Mouse (Mus musculus) ES-E14 (cell line): ENCODE results near the gene Zbtb18. TPM values are rescaled to one million over a fixed set of nuclear protein-coding genes. Genes with fewer than 3 reads are reported as not detected.

Experiments
- DNase-seq: peaks from one replicate; pipeline ENCODE4 v3.0.0-alpha.2; 2013; ENCODE audit warnings: low read depth, low spot score
- H3K27ac ChIP-seq: 2 replicates; pipeline ENCODE4 v1.5.1; 2012; ENCODE audit warnings: low read depth, mild to moderate bottlenecking, low read length, moderate library complexity, mixed read lengths; ENCODE audit not compliant: poor library complexity, insufficient read depth, severe bottlenecking
- H3K36me3 ChIP-seq: 2 replicates; pipeline ENCODE4 v1.6.1; 2012; ENCODE audit warnings: mild to moderate bottlenecking, low read length, moderate library complexity, mixed read lengths; ENCODE audit not compliant: control insufficient read depth, poor library complexity, insufficient read depth, severe bottlenecking
- H3K4me1 ChIP-seq, 2 experiments: fragments of 150-350 bp in 1 of 2; sonication (generic) in 1 of 2; 2 replicates each; pipeline ENCODE4 v1.6.1; 2012; ENCODE audit warnings: low read length in 2 of 2, mild to moderate bottlenecking in 1 of 2, mixed read lengths in 1 of 2; ENCODE audit not compliant: control insufficient read depth in 2 of 2, insufficient read depth in 2 of 2, poor library complexity in 1 of 2
- H3K4me3 ChIP-seq, 2 experiments: fragments of 150-350 bp in 1 of 2; sonication (generic) in 1 of 2; 2 replicates each; pipeline ENCODE4 v1.5.1; 2012; ENCODE audit warnings: low read length in 2 of 2, low read depth in 1 of 2, mild to moderate bottlenecking in 1 of 2, mixed read lengths in 1 of 2; ENCODE audit not compliant: insufficient read depth in 1 of 2, poor library complexity in 1 of 2, severe bottlenecking in 1 of 2
- H3K9ac ChIP-seq: 2 replicates; pipeline ENCODE4 v1.6.1; 2012; ENCODE audit warnings: low read depth, mild to moderate bottlenecking, low read length, mixed read lengths; ENCODE audit not compliant: poor library complexity, insufficient read depth, severe bottlenecking
- H3K9me3 ChIP-seq: fragments of 150-350 bp; sonication (generic); 2 replicates; pipeline ENCODE4 v1.6.1; 2012; ENCODE audit warnings: low read depth, mild to moderate bottlenecking, low read length; ENCODE audit not compliant: control insufficient read depth, insufficient read depth
- CHD2 ChIP-seq: IDR thresholded peaks from 2 replicates; pipeline ENCODE4 v1.6.1; 2014; ENCODE audit warnings: mild to moderate bottlenecking, low read depth, low read length, inconsistent platforms
- HCFC1 ChIP-seq: IDR thresholded peaks from 2 replicates; pipeline ENCODE4 v1.6.1; 2012; ENCODE audit warnings: low read length, inconsistent platforms, borderline replicate concordance; ENCODE audit not compliant: insufficient read depth
- MAFK ChIP-seq: IDR thresholded peaks from 2 replicates; pipeline ENCODE4 v1.6.1; 2014; ENCODE audit warnings: mild to moderate bottlenecking, low read depth, low read length, inconsistent platforms; ENCODE audit not compliant: insufficient read depth
- ZC3H11A ChIP-seq: IDR thresholded peaks from 2 replicates; pipeline ENCODE4 v1.6.1; 2012; ENCODE audit warnings: low read depth, mild to moderate bottlenecking, inconsistent platforms, low read length, borderline replicate concordance
- ZNF384 ChIP-seq: IDR thresholded peaks from 2 replicates; pipeline ENCODE4 v1.6.1; 2012; ENCODE audit warnings: low read depth, low read length, inconsistent platforms
- in situ Hi-C, 2 experiments: fragments of 600-800 bp; cut with MboI; formaldehyde crosslinking; loops; one replicate each; pipeline ENCODE4 v1.15.1; 2025; ENCODE audit warnings: low sequenced_read_pairs in 2 of 2, inconsistent platforms in 1 of 2; ENCODE audit not compliant: unreplicated experiment in 2 of 2
- total RNA-seq: library from RNA; depleted of rRNA; stranded (reverse); fragments of 300-350 nt; gene quantifications from 2 replicates; pipeline ENCODE4 v1.2.3, GENCODE M21; 2012

Zbtb18 gene
- total RNA-seq, 1 experiment: 11.5 TPM

GRCm38 (mm10) chr1:177457981-177458380 lies 15.8 kb downstream of the Zbtb18 start:
- TF ChIP-seq MAFK (no peak), CHD2 (no peak), ZNF384 (no peak), ZC3H11A (no peak), HCFC1 (no peak)
- DNase-seq: no peak
- Histone ChIP-seq H3K4me3 (no peak overlapping the region), H3K36me3 (no peaks in the 10 kb centered on the region), H3K9ac (no peak overlapping the region), H3K4me1 (no peaks in the 10 kb centered on the region), H3K9me3 (no peaks in the 10 kb centered on the region), H3K27ac (no peak overlapping the region)
- in situ Hi-C loops: no loop called here

GRCm38 (mm10) chr1:177458456-177459389 lies 16.6 kb downstream of the Zbtb18 start:
- Histone ChIP-seq H3K9me3 (no peaks in the 10 kb centered on the region), H3K27ac (no peak overlapping the region), H3K4me1 (no peaks in the 10 kb centered on the region), H3K36me3 (no peaks in the 10 kb centered on the region), H3K9ac (no peak overlapping the region), H3K4me3 (no peak overlapping the region)
- TF ChIP-seq CHD2: no peak
- TF ChIP-seq MAFK: no peak
- no peak for TF ChIP-seq ZNF384
- TF ChIP-seq HCFC1: no peak
- no peak for TF ChIP-seq ZC3H11A
- in situ Hi-C loops: no loop called here
- DNase-seq: no peak

- no peak for DNase-seq
- H3K4me1 ChIP-seq: no peaks in the 10 kb centered on the region
Measured at GRCm38 (mm10) chr1:177459536-177459935, 17.4 kb downstream of the Zbtb18 start.

GRCm38 (mm10) chr1:177467150-177467549 lies 25.0 kb downstream of the Zbtb18 start:
- no peak for TF ChIP-seq MAFK
- no peak for TF ChIP-seq ZC3H11A
- no peak for TF ChIP-seq ZNF384
- TF ChIP-seq HCFC1: no peak
- no peak for TF ChIP-seq CHD2
- no peak for DNase-seq
- H3K9me3 ChIP-seq: no peaks in the 10 kb centered on the region
- no peaks in the 10 kb centered on the region for H3K36me3 ChIP-seq
- H3K4me3 ChIP-seq: no peak overlapping the region
- in situ Hi-C loops: no loop called here
- no peak overlapping the region for H3K27ac ChIP-seq
- H3K9ac ChIP-seq: no peak overlapping the region
- no peaks in the 10 kb centered on the region for H3K4me1 ChIP-seq

More at GRCm38 (mm10) chr1:177459536-177459935, 17.4 kb downstream of the Zbtb18 start:
- no peak overlapping the region for H3K4me3 ChIP-seq
- TF ChIP-seq ZNF384 (no peak), ZC3H11A (no peak), CHD2 (no peak), MAFK (no peak), HCFC1 (no peak)
- no peaks in the 10 kb centered on the region for H3K9me3 ChIP-seq
- in situ Hi-C loops: no loop called here
- H3K27ac ChIP-seq: no peak overlapping the region
- H3K36me3 ChIP-seq: no peaks in the 10 kb centered on the region
- no peak overlapping the region for H3K9ac ChIP-seq

- in situ Hi-C loops: no loop called here
- no peaks in the 10 kb centered on the region for H3K4me1 ChIP-seq
- H3K9ac ChIP-seq: no peak overlapping the region
- TF ChIP-seq CHD2 (no peak), ZNF384 (no peak), MAFK (no peak), ZC3H11A (no peak), HCFC1 (no peak)
- no peaks in the 10 kb centered on the region for H3K36me3 ChIP-seq
- H3K9me3 ChIP-seq: no peaks in the 10 kb centered on the region
- DNase-seq: no peak
- H3K4me3 ChIP-seq: no peak overlapping the region
- no peak overlapping the region for H3K27ac ChIP-seq
Measured at GRCm38 (mm10) chr1:177468436-177468835, 26.3 kb downstream of the Zbtb18 start.
